Mouse (Mus musculus) MEL-GATA-1-ER (cell line): ENCODE data around the gene Zbtb32.
A peak's percentile ranks its signal among the peaks of the same experiment; 100 is the strongest.

Source experiments
- DNase-seq: peaks from one replicate; pipeline ENCODE4 v3.0.0-alpha.2; 2012; ENCODE audit warnings: low read depth; ENCODE audit errors: extremely low read depth

The Zbtb32 gene

DNA sequence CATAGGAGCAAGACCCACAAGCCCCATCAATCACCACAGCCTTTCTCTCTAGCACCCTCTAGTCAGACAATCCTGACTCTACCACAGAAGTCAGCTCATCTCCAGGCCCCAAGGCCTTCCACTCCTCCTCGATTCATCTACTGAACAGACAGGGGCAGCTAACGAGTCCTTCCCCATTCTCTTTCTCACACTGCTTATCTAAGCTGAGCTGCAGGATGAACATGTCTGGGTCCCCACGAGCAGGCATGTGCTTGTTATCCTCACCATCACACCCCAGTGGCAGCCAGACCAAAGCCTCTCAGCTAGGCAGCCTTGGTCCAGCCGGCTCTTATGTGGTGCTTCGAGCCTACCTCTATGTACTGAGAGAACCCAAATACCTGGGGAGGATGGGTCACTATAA, 26.3 kb downstream of the Zbtb32 start:
- DNase-seq, result no peak

DNA sequence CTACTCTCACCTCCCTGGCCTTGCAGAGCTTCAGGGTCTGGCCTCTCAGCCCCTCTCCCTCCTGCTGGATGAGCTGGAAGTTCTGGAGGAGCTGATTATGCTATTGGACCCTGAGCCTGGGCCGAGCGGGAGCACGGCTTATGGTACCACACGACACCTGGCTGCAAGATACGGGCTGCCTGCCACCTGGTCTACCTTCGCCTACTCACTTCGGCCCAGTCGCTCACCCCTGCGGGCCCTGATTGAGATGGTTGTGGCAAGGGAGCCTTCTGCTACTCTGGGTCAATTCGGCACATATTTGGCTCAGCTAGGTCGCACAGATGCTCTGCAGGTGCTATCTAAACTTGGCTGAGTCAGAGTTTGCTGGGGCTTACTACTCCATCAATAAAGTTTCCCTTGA, 31.2 kb downstream of the Zbtb32 start:
- no peak for DNase-seq

DNA sequence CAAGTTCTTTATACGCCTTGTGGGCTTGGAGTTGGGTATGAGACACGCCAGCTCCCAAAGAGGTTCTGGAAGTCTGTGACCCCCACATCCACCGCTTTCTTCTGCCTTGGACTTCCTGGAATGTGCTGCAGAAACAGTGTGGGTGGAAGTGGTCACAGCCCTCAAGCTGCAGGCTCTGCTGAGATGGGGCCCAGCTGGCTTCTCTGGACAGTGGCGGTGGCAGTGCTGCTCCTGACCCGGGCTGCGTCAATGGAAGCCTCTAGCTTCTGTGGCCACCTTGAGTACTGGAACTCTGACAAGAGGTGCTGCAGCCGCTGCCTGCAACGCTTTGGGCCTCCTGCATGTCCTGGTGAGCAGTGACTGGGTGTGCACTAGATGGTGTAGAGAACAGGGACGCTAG, 32.7 kb downstream of the Zbtb32 start:
- no peak for DNase-seq

DNA sequence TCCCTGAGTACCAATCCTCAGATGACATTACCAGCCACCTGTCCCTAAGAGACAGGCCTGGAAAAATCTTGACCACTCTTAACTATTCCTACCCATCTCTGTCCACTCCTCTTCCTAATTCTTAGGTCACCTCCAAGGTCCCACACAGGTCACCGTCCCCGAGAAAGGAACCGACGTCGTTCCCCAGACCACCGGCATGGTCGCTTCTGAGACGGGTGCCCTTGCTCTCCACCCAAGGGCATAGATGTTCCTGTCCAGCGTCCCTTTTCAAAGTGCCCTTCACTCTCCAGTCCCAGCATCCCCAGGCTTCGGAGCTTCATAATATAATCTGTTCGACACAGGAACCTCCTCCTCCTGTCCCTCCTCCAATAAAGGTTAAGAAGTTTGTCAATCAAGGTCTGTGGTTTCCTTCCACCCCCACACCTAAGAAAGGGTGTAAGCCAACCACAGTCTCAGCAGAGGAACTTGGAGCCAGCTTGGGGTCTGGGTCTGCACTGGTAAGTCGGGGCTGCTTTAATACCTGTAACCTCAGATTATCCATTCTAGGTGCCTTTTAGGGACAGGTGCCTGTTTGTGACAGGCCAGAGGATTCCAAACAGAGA, 33.6 kb downstream of the Zbtb32 start, which contains the start of gene Igflr1:
Gene Igflr1 (plus strand): TSS at position 458 of the 602 bp plus-strand sequence.
- DNase-seq, result no peak

DNA sequence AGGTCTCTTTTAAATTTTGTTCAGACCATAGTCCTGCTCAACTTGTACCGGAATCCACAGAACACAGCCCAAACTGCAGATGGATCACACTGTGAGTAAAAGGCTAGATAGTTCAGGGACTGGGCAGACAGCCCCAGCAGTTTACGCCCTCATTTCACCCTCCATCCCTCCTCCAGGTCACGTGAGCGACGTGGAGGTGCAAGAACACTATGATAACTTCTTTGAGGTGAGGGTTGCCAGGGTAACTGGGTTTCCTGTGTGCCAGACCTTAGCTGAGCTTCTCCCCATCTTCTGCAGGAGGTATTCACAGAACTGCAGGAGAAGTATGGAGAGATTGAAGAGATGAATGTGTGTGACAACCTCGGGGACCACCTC, 34.8 kb downstream of the Zbtb32 start:
- no peak for DNase-seq

DNA sequence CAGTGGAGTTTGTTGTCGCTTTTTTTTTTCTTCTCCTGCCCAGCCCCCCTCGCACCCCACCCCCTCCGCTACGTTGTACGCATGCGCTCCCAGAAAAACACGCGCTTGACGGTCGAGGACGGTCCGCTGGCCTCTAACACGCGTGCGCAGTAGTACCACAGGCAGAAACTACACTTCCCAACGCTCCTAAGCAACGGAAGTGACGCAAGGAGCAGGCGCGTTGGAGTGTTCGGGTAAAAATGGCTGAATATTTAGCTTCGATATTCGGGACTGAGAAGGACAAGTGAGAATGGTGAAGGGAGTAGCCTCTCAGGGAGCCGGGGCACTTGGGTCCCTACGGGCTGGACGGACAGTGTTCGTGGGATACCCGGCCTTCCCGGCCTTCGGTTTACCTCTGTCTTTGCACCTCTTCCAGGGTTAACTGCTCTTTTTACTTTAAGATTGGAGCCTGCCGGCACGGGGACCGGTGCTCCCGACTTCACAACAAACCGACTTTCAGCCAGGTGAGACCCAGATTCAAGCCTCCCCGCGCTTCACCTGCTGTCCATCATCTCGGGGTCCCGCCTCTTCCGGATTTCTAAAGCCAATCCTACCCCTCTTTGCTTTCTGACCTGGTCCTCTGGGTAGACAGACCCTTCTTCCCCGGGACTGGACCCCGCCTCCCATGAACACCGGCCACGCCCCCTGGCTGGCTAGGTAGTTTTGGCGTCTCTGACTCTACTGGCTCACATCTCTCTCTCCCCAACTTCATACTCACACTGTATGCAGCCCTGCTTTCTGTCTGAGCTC, 35.4 kb downstream of the Zbtb32 start, which contains the start of the genes U2af1l4, Gm49396 and Psenen:
Gene U2af1l4 (plus strand): TSS at position 185 of the 789 bp plus-strand sequence.
Gene Gm49396 (plus strand): TSS at position 228 of the 789 bp plus-strand sequence.
Gene Psenen (minus strand): TSS at position 511 of the 789 bp plus-strand sequence.
- peak; percentile 91 for DNase-seq

DNA sequence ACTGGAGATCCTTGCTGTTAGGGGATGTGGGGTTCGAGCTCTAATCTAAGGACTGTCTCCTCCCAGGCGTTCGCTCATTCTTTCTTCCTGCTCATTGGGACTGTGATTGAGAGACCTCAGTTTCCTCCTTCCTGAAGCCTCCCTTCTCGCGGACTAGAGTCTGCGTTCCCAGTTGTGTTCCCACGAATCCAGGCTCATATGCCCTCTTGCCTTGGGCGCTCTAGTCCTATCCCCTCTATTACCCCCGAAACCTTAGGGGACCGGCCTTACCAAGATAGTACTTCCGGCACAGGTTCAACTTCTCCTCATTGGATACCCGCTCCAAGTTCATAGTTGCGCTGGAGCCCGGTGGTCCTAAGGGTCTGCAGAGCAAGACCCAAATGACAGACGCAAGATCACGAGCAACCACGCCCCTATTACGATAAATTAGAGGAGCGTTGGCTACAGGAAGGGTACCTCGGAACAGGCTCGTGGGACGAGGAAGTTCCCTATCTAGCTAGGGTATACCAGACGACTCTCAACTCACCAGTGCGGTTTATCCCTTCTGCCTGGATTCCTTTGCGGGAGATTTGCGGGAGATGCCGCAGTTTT, 36.1 kb downstream of the Zbtb32 start:
- DNase-seq, result peak; percentile 59

DNA sequence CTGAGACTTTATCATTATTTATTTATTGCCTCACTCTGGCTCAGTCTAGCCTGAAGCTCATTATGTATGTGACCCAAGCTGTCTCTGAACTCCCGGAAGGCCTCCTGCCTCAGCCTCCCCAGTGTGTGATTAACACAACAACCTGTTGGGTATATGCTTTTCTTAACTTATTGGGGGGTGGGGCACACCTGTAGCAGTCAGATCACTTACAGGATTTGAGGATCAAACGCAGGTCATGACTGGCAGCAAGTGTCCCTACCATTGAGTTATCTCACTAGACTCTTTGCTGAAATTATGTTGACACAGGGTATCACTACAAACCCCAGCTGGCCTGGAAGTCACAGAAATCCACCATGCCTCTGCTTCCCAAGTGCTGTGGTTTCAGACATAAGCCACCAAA, 38.4 kb downstream of the Zbtb32 start:
- DNase-seq, result no peak

DNA sequence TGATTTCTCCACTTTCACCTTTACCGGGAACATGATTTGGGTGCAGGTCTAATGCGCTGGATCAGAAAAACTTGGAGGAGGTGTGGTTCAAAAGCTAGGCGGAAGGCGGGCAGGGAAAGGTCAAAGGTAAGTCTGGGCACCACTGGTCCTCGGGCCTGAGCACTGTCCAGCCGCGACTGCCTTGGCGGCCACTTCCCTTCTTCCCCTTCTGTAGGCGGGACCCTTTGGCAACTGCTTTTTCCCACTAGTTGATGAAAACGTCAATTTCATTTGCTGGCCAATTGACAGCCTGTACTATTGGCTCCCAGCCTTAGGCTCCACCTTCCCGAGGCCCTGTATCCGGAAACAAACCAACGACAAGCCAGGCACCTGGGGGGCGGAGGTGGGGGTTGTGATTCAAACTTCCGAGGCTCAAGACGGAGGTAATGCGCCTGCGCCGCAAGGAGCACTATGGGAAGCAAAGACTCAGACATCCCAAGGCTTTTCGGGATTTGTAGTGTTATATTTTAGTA, 39.2 kb downstream of the Zbtb32 start, which contains the start of gene Lin37:
Gene Lin37 (minus strand): TSS at position 396 of the 512 bp plus-strand sequence.
- DNase-seq, result peak; percentile 96

DNA sequence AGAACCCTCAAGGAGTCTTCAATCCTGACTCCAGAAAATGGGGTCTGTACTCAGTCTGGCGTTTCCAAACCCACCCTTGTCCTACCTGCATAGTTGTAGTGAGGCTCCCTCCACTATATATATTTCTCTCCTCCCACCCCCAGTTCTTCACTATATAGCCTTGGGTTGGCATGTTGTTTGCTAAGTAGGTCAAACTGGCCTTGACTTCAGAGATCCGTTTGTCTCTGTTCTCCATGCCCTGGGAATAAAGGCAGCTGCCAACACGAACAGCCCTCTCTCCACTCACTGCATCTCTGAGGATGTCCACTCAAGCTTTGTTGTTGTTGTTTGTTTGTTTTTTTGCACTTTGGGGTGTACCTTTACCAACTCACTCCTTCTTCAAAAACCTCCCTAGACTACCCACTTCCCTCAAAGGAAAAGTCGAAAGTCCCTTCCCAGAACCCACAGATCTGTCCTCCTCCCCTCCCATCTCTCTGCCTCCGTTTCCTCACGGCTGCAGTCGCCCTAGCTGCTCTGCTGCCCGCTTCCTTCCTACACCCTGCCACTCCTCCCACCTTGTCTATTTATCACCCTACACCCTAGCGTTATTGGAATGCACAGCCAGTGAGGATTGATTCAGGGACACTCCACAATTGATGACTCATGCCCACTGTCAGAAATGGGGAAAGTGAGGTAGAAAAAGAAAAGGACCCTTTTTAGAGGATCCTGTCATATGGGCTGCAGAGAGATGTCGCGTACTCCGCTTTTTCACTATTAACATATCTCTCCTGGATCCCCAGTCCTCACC, 39.9 kb downstream of the Zbtb32 start:
- no peak for DNase-seq

DNA sequence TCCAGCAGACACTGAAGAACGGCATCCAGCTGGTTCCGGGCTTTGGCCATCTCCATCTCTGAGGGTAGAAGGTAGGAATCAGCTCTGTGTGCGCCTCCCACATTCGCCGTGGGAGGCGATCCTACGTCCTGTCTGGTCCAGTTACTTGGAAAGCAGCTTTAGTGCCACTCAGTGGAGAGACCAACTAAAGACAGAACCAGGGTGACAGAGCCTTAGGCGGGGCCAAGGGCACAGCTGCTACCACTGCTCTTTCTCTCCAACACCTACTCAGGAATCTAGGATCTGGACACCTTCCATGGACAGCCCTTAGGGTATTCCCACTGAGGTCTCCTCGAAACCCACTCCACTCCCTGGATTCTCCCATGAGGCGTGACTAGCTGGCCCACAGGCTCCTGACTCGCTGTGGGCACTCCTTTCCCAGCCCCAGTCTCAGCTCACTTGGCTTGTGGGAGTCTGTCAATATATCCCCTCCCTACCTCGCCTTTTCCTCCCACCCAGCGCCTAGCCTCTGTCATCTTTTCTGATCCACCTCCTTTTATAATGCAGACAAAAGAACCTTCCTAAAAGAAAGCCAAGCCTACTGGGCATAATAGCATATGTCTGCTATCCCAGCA, 40.7 kb downstream of the Zbtb32 start:
- DNase-seq, result no peak

DNA sequence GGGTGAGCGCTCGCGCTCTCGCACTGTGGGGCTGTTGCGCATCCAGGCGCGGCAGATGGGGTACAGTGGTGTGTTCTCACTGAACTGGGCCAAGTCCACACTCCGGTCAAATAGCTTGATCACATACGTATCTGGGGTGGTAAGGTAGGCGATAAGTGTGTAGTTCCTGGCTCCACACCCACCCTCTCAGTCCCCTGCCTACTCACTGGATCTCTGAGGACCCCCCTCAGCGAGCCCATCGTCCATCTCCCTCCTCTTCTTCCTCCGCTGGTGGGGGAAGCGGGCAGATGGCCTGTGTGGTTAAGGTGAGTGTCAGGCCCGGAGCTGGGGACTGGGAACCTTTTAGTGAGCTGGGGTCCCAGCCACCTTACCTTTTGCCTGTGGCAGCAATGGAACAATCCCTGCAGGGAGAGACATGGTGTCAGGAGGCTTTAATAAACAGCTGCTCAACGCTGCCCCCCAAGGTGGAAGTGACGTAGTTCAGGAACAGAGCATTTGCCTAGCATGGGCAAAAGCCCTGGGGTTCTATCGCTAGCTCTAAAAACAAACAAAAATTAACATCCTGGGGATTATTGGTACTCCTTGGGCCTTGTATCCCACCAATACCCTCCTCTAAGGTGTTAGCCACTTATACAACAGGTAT, 41.7 kb downstream of the Zbtb32 start:
- no peak for DNase-seq

DNA sequence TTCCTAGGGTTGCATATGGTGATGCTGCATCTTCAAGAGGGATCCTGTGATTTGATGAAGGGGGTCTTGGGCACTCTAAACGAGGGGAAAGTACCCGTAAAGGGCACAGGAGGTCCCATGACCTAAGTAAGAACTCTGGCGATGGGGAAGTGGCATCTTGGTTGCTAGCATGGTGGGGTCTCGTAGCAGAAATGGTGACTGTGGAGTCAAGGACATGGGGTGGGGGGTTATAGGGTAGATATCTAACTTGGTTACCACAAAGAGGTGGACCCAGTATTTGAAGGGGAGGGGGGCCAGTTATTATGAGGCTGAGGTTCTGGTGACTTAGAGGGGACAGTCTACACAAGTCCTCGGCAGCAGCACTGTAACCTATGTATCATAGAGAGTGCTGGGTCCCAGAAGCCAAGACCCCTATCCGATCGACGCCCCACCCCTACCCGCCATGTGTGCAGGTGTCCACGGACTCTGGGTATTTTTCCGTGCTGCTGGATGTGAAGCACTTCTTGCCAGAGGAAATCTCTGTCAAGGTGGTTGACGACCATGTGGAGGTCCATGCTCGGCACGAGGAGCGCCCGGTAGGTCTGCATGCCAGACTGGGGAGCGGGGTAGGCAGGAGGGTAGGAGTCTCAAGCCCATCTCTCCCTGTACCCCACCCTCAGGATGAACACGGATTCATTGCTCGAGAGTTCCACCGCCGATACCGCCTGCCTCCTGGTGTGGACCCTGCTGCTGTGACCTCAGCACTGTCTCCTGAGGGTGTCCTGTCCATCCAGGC, 44.7 kb downstream of the Zbtb32 start:
- no peak for DNase-seq

DNA sequence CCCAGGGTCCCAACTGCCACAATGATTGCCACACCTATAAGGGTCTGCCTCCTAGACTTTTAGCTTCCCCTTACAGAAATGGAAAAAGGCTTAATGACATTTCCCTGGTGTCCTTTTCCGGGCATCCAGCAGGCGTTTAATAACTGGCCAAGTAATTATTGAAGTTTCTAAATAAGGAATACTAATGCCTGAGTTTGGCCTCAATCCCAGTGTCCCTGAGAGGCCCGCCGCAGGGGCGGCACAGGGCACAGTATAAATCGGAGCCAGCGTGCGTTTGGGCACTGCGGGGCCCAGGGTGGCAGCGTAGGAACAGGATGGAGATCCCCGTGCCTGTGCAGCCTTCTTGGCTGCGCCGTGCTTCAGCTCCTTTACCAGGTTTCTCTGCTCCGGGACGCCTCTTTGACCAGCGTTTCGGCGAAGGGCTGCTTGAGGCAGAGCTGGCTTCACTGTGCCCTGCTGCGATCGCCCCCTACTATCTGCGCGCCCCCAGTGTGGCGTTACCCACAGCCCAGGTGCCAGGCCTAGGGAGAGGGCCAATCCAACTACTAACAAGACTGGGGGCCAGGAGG, 45.6 kb downstream of the Zbtb32 start:
- DNase-seq, result no peak

DNA sequence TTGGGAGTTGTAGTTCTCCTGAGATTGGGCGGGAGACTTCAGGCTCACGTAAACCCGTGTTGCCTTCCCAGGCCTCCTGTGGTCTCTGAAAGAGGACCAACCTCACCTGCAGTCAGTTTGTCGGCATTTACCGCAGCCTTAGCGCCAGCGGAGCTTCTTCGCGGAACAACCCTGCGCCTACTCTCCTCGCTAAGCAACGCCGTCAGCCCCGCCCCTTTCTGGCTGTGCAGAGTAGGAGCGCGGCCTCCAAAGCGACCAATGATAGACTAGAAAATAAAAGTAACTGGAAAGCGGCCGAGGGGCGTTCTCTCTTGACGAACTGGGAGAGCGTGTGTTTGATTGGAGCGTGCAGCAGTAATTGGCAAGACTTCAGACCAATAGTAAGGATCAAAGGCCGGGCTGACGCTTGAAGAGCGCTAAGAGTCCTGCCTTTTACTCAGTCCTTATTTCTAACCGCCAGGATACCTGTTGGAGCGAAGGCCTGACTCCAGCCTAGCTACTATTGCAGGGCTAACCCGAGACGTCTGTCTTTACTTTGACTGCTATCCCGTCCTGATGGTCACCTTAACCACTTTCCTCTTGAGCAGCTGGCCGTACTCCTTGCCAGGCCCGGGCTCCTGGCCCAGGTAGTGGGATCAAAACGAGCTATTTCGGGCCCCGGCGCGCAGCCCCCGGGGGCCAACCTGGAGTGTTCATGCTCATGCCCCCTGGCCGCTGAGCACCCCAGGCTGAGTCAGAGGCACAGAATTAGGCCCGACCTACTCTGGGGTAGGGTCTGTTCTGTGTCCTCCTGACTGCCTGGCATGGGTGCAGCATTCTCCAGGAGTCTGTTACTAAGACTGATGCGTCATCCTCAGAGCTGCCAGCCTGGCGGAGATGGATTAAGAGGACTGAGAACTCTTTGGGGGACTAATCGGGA, 46.3 kb downstream of the Zbtb32 start, which contains the start of the genes Hspb6 and Proser3:
Gene Hspb6 (plus strand): TSS at position 77 of the 919 bp plus-strand sequence.
Gene Proser3 (minus strand): TSS at position 198 of the 919 bp plus-strand sequence.
- DNase-seq, result peak; percentile 99

DNA sequence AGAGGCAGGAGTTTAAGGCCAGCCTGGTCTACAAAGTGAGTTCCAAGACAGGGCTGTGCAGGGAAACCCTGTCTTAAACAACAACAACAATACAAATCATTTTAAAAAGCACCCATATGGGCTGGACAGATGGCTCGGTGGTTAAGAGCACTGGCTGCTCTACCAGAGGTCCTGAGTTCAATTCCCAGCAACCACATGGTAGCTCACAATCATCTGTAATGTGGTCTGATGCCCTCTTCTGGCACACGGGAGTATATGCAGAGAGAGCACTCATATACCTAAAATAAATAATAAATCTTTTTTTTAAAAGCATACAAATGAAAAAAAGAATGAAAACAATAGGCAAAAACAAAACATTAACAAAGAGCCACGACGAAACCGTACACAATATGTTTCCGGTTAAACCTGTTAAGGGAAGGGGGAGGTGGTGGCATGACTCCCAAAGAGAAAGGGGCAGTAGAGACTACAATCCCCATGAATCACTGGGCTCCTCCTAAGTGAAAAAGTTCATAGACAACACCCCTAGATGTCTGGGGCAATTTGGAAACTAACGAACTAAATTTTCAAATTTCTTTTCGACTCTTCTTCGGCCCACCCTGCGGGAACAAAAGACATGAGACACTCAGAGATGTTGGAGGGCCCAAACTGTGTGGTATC, 47.1 kb downstream of the Zbtb32 start:
- DNase-seq, result peak; percentile 68

DNA sequence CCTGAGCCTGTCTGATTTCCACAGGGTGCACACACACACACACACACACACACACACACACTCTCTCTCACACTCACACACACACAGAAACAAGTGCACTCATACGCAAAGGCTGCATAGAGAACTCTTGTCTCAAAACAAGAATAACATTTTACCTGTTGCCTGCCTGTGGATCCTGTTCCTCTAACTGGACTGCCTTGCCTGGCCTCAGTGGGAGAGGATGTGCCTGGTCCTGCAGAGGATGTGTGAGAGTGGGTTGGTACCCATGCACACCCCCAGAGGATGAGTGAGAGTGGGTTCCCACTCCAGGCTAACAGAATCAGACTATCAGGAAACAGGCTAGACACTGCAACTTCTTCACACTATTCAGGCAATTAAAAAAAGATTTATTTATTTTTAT, 48.1 kb downstream of the Zbtb32 start:
- DNase-seq, result no peak
